Mouse (Mus musculus) heart, embryonic 11.5 days (tissue): ENCODE data around the gene Prkca. TPM values are rescaled to one million over a fixed set of nuclear protein-coding genes. Genes with fewer than 3 reads are reported as not detected.

ENCODE experiments used
- ATAC-seq: fragments of 200-750 bp; cut with Nextera tagmentation; replicated peaks from 2 replicates; pipeline ENCODE4 v1.8.0; 2017; ENCODE audit warnings: moderate library complexity; ENCODE audit not compliant: insufficient number of reproducible peaks, low FRiP score, low TSS enrichment
- H3K27ac ChIP-seq: fragments of 300-500 bp; sonication (generic); 2 replicates; pipeline ENCODE4 v1.5.1; 2014; ENCODE audit warnings: mild to moderate bottlenecking, low read depth, low read length
- H3K27me3 ChIP-seq: fragments of 300-500 bp; sonication (generic); 2 replicates; pipeline ENCODE4 v1.6.1; 2014; ENCODE audit warnings: mild to moderate bottlenecking, low read length, mixed read lengths; ENCODE audit not compliant: control insufficient read depth, insufficient read depth
- H3K36me3 ChIP-seq: fragments of 300-500 bp; sonication (generic); 2 replicates; pipeline ENCODE4 v1.6.1; 2014; ENCODE audit warnings: mild to moderate bottlenecking, low read length, moderate library complexity, mixed read lengths; ENCODE audit not compliant: control insufficient read depth, insufficient read depth
- H3K4me1 ChIP-seq: fragments of 300-500 bp; sonication (generic); 2 replicates; pipeline ENCODE4 v1.6.1; 2014; ENCODE audit warnings: low read length; ENCODE audit not compliant: control insufficient read depth, insufficient read depth
- H3K4me2 ChIP-seq: fragments of 300-500 bp; sonication (generic); 2 replicates; pipeline ENCODE4 v1.6.1; 2014; ENCODE audit warnings: mild to moderate bottlenecking, moderate library complexity
- H3K4me3 ChIP-seq: fragments of 300-500 bp; sonication (generic); 2 replicates; pipeline ENCODE4 v1.5.1; 2014; ENCODE audit warnings: low read depth, low read length
- H3K9ac ChIP-seq: fragments of 300-500 bp; sonication (generic); 2 replicates; pipeline ENCODE4 v1.6.1; 2014; ENCODE audit warnings: mild to moderate bottlenecking, low read depth, low read length, moderate library complexity
- H3K9me3 ChIP-seq: fragments of 300-500 bp; sonication (generic); replicated peaks from 2 replicates; pipeline ENCODE4 v1.6.1; 2016; ENCODE audit warnings: low read length; ENCODE audit not compliant: control insufficient read depth
- WGBS: fragments of 180-500 bp; shearing (Covaris S2); extraction: QIAGEN DNeasy Blood & Tissue Kit; methylation state at CpG from one replicate; pipeline ENCODE4 v1.1.7; 2014; ENCODE audit not compliant: insufficient replicate concordance; 5-methylcytosine and 5-hydroxymethylcytosine counted together
- polyA plus RNA-seq: library from polyadenylated mRNA; unstranded; fragments of >200 nt; fragmentation: Nextera tagmentation; extraction: Ambion mirVana; gene quantifications from 2 replicates; pipeline ENCODE4 v1.2.1, GENCODE M21; 2014

Prkca gene
- polyA plus RNA-seq, 1 experiment from 2014 or later, result 16.9 TPM

DNA sequence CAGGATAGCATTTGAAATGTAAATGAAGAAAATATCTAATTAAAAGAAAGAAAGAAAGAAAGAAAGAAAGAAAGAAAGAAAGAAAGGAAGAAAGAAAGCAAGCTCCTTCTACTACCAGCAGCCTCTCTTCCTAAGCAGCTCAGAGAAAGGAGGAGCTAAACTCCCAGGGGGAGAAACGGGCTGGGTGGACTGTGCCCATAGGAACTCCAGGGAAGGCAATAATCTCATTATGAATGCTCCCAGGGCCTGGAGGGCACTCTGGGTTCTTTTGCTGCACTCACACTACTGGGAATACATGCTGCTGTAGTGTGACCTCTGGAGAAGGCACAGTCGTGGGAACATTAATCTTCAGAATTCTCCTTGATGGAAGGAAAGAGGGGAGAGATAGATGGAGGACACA lies 107.5 kb downstream of the Prkca start:
- peaks cover 38% of the 10 kb centered on the region for H3K4me1 ChIP-seq
- no peaks in the 10 kb centered on the region for H3K27me3 ChIP-seq
- H3K9me3 ChIP-seq, result no peaks in the 10 kb centered on the region
- no peak overlapping the region for H3K4me2 ChIP-seq
- no peak overlapping the region for H3K9ac ChIP-seq
- 34% methylated on average over 2 of the region's 2 CpGs for WGBS
- no peak overlapping the region for H3K27ac ChIP-seq
- ATAC-seq, result no peak
- H3K36me3 ChIP-seq, result no peaks in the 10 kb centered on the region
- H3K4me3 ChIP-seq, result no peak overlapping the region

DNA sequence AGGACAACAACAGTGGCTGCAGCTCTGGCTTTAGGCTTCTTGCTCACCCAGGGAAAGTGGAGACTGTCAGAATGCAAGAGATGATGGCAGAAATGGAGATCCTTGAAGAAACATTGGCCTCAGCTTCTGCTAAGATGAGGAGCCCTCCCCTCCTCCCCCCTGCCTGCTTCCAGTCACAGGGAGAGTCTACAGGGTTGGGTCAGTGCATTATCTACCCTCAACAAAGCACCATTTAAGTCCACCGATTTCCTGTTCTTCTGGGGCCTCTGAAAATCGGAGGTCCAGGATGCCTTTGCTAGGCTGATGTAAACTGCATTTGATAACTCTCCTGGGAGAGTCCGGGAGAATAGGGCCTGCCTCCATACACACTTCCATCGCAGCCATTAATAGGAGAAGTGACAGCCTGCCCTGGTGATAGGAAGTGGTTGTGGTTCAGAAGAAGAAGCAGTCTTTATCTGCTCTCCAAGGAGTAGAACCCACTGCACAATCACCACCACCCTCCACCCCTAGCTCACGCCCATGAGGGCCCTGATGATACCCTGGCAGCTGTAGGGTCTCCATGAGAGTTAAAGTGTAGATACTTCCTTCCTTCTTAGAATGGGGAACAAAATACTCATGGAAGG lies 108.5 kb downstream of the Prkca start:
- Histone ChIP-seq H3K9me3 (no peaks in the 10 kb centered on the region), H3K4me1 (peaks cover 35% of the 10 kb centered on the region), H3K4me2 (no peak overlapping the region), H3K4me3 (no peak overlapping the region), H3K27me3 (no peaks in the 10 kb centered on the region), H3K9ac (no peak overlapping the region), H3K36me3 (no peaks in the 10 kb centered on the region), H3K27ac (no peak overlapping the region)
- WGBS, result 35% methylated on average over 5 of the region's 5 CpGs
- no peak; the same call in 1 of the 2 replicates for ATAC-seq

DNA sequence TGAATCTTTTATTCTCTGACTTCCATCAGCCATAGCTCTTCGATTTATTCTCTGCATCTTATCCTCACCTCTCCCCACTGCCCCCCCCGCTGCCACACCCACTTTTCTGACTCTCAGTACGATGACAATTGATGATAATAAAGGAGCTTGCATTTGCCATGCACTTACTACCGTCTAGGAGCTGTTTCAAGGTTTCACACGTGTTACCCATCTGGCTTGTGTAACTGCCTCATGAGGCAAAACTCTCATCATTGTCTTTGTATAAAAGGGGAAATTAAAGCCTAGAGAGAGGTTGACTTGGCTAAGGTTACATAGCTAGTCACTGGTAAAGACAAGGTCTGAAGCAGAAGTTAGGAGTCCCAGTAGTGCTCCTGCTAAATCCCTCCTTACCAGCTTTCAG lies 110.7 kb downstream of the Prkca start:
- no peak overlapping the region for H3K27ac ChIP-seq
- 64% methylated on average over 5 of the region's 5 CpGs for WGBS
- no peak overlapping the region for H3K4me2 ChIP-seq
- H3K27me3 ChIP-seq, result no peaks in the 10 kb centered on the region
- peaks cover 39% of the 10 kb centered on the region for H3K4me1 ChIP-seq
- H3K4me3 ChIP-seq, result no peak overlapping the region
- H3K9me3 ChIP-seq, result no peaks in the 10 kb centered on the region
- no peak for ATAC-seq
- no peak overlapping the region for H3K9ac ChIP-seq
- H3K36me3 ChIP-seq, result no peaks in the 10 kb centered on the region

DNA sequence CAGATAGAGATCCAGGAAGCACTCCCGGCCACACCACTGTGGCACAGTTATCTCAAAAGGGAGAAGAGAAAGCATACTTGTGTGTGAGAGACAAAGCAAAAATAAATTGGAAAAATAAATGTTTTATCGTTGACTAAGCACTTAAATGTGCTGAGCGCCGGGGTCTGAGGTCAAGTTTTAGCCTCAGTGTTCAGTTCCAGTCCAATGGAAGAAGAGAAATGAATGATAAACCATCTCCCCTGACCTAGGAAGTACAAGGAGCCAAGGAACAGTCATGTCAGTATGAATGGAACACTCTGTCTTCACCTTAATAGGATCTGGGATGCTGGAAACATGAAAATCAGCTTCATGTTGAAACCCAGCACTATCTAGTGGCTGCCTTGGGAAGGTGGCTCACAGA lies 113.6 kb downstream of the Prkca start:
- 85% methylated on average over 4 of the region's 4 CpGs for WGBS
- H3K9me3 ChIP-seq, result no peaks in the 10 kb centered on the region
- H3K27ac ChIP-seq, result no peak overlapping the region
- ATAC-seq, result no peak
- no peak overlapping the region for H3K4me2 ChIP-seq
- peaks cover 39% of the 10 kb centered on the region for H3K4me1 ChIP-seq
- no peak overlapping the region for H3K4me3 ChIP-seq
- H3K9ac ChIP-seq, result no peak overlapping the region
- no peaks in the 10 kb centered on the region for H3K27me3 ChIP-seq
- H3K36me3 ChIP-seq, result no peaks in the 10 kb centered on the region

DNA sequence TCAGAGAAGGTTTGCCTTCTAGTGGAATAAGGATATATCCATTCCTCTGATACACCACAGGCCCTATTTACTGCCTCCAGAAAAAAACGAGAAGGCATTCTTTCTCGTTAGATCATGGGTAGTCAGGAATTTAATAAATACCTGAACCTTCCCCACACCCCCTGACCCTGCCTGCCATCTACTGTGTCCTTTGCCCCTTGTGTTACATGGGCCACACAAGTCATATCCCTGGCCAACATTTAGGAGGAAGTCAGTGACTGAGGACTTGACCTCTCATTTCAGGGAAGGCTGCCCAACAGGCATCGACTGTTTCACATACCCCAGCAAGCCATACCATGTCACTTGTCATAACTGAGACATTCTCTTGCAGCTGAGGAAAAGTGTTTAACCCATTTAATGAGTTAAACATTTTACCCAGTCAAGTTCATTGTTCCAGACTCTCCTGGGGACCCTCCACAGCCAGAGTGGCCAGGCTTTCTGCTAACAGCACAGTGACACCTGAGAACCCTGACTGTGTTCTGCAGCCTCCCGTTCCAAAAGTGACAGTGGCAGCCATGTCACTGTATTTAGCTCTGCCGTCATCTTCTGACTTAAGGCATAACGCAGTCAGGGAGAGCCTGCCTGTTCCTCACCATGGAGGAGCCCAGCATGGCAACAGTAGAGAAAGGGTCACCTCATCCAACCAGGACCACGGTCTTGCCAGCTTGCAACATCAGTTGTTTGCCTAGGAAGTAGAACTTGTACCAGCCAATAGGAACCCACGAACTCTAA lies 114.4 kb downstream of the Prkca start:
- Histone ChIP-seq H3K27me3 (no peaks in the 10 kb centered on the region), H3K9ac (no peak overlapping the region), H3K4me2 (no peak overlapping the region), H3K4me1 (peaks cover 40% of the 10 kb centered on the region), H3K27ac (no peak overlapping the region), H3K9me3 (no peaks in the 10 kb centered on the region), H3K36me3 (no peaks in the 10 kb centered on the region), H3K4me3 (no peak overlapping the region)
- WGBS, result 67% methylated on average over 8 of the region's 8 CpGs
- ATAC-seq, result no peak

DNA sequence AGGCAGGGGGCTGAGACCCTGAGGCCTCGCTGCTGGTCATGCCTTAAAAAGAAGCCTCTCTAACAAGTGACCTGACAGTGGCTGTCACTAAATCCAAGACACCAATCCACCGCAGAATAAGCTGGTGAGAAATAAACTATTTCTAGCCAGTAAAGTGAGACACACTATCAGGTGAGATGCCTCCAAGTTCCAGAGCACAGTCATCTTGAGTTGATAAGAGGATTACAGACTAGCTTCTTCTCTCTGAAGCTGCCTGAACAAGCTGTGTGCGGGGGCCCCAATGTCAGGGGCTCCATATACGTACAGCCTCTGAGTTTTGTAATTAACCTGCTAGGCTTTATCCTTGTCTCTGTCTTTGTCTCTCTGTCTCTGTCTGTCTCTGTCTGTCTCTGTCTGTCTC lies 115.2 kb downstream of the Prkca start:
- no peak for ATAC-seq
- no peak overlapping the region for H3K27ac ChIP-seq
- H3K4me2 ChIP-seq, result no peak overlapping the region
- H3K4me1 ChIP-seq, result peaks cover 43% of the 10 kb centered on the region
- no peaks in the 10 kb centered on the region for H3K36me3 ChIP-seq
- 54% methylated on average over 4 of the region's 4 CpGs for WGBS
- no peak overlapping the region for H3K9ac ChIP-seq
- no peaks in the 10 kb centered on the region for H3K27me3 ChIP-seq
- no peaks in the 10 kb centered on the region for H3K9me3 ChIP-seq
- no peak overlapping the region for H3K4me3 ChIP-seq

DNA sequence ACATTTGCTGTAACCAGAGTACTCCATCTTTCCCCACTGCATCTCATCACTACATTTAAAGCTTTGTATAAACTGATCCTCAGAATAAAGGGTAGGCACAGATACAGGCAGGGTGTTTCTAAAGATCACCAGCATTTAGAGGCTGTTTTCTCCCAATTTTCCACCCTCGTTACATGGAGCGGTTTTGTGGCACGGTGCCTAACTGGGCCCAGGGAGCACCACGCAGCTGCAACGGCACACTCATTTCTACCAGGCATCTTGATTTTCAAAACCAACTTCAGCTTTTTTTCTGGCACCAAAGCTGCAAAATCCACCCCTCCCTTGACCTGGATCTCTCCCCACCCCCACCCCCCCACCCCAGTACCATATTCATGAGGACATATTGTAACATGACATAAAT lies 117.5 kb downstream of the Prkca start:
- WGBS, result 94% methylated on average over 5 of the region's 5 CpGs
- Histone ChIP-seq H3K36me3 (no peaks in the 10 kb centered on the region), H3K27ac (no peak overlapping the region), H3K9ac (no peak overlapping the region), H3K9me3 (no peaks in the 10 kb centered on the region), H3K4me2 (no peak overlapping the region), H3K27me3 (no peaks in the 10 kb centered on the region), H3K4me1 (peaks cover 41% of the 10 kb centered on the region), H3K4me3 (no peak overlapping the region)
- no peak for ATAC-seq

DNA sequence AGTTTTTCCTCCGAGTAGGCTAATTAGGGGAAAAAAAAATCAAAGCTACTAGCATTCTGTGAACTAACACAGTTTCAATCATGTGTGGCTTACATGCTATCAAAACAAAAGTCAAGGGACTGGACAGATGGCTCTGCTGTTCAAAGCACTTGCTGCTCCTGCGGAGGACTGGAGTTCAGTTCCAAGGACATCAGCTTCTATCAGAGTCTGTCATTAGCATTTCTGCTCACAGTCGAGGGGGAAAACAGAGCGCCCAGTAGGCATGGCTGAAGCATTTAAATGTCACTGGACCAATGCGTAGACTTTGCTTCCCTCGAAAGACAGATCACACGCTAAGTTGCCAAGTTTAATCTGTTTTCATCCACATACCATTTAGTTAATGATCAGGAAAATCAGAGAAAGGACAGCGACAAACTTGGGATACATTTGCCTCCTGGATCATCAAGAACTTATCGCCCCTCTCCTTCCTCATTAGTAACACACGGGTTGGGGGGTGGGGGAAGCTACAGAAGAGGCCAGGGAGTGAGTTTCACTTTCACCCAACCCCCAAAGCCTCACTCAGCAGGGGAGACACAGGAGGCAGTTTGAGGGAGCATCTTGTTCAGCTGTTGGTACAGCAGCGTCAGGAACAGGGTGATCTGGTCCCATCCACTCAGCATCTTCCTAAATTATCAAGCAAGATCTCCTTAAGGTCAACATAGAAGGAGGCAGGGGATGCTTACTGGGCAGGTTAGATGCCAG lies 119.3 kb downstream of the Prkca start:
- no peak for ATAC-seq
- Histone ChIP-seq H3K27me3 (no peaks in the 10 kb centered on the region), H3K4me3 (no peak overlapping the region), H3K9ac (no peak overlapping the region), H3K36me3 (no peaks in the 10 kb centered on the region), H3K4me1 (peaks cover 33% of the 10 kb centered on the region), H3K9me3 (no peaks in the 10 kb centered on the region), H3K27ac (peak overlapping the region; percentile 57; the same call in 1 of the 2 replicates), H3K4me2 (peak overlapping the region; percentile 39)
- 35% methylated on average over 11 of the region's 11 CpGs for WGBS
